Mouse (Mus musculus) thymus, postnatal 0 days (tissue): ENCODE measurements around the gene Lce1b. TPM values are rescaled to one million over a fixed set of nuclear protein-coding genes. Genes with fewer than 3 reads are reported as not detected.
"Not testable (repeated sequence)": the region's sequence is repeated elsewhere in the genome, so short reads cannot be mapped to it uniquely, and the experiment has no call there.

Source experiments
- DNase-seq: peaks from one replicate; pipeline ENCODE4 v3.0.0-alpha.2; 2015; ENCODE audit warnings: low spot score
- polyA plus RNA-seq: library from polyadenylated mRNA; unstranded; fragments of >200 nt; fragmentation: Nextera tagmentation; extraction: Ambion mirVana; gene quantifications from 2 replicates; pipeline ENCODE4 v1.2.1, GENCODE M21; 2015

Gene Lce1b
- not detected in 2 replicates for polyA plus RNA-seq

- no peak for DNase-seq
Measured at GRCm38 (mm10) chr3:92656826-92657225, at the start of gene Lce1b. Gene Lce1b (minus strand): TSS chr3:92656926.

- DNase-seq: no peak
Measured at GRCm38 (mm10) chr3:92694613-92695012, 37.9 kb upstream of the Lce1b start.

GRCm38 (mm10) chr3:92691688-92692087 is 35.0 kb upstream of the Lce1b start:
- DNase-seq: no peak

GRCm38 (mm10) chr3:92689154-92689553 is 32.4 kb upstream of the Lce1b start:
- not testable (repeated sequence) for DNase-seq

- DNase-seq: no peak
Measured at GRCm38 (mm10) chr3:92687110-92687509, 30.4 kb upstream of the Lce1b start, which contains the start of gene Lce1d. Gene Lce1d (minus strand): TSS chr3:92687210.

- DNase-seq: no peak
Measured at GRCm38 (mm10) chr3:92678947-92679346, 22.2 kb upstream of the Lce1b start, which contains the start of gene Lce1c. Gene Lce1c (plus strand): TSS chr3:92679247.

- DNase-seq: no peak
Measured at GRCm38 (mm10) chr3:92670215-92670614, 13.5 kb upstream of the Lce1b start, which contains the start of gene Lce1a2. Gene Lce1a2 (minus strand): TSS chr3:92670315.

GRCm38 (mm10) chr3:92648207-92648606 is 8.5 kb downstream of the Lce1b start, which contains the start of gene Lce1a1:
Gene Lce1a1 (minus strand): TSS chr3:92648307.
- DNase-seq: no peak

- DNase-seq: no peak
Measured at GRCm38 (mm10) chr3:92639854-92640253, 16.9 kb downstream of the Lce1b start.

GRCm38 (mm10) chr3:92638653-92638991 is 18.1 kb downstream of the Lce1b start:
- DNase-seq: no peak

- no peak for DNase-seq
Measured at GRCm38 (mm10) chr3:92637745-92638652, 18.7 kb downstream of the Lce1b start.

GRCm38 (mm10) chr3:92621560-92621959 is 35.2 kb downstream of the Lce1b start, which contains the start of gene Lce6a:
Gene Lce6a (minus strand): TSS chr3:92621660.
- DNase-seq: no peak

GRCm38 (mm10) chr3:92609804-92610203 is 46.9 kb downstream of the Lce1b start:
- DNase-seq: no peak

GRCm38 (mm10) chr3:92607392-92607791 is 49.3 kb downstream of the Lce1b start, which contains the start of gene 2210017I01Rik:
Gene 2210017I01Rik (minus strand): TSS chr3:92607492.
- DNase-seq: no peak

Other genes with a start within 250 kb of the Lce1b start
- gene Sprr2i, start 248.9 kb downstream of the Lce1b start, polyA plus RNA-seq: 1.7 and 2.3 TPM in 2 replicates
- gene Sprr2j-ps, start 238.8 kb downstream of the Lce1b start, polyA plus RNA-seq: 0.19 and 0.29 TPM in 2 replicates
- gene Gm9774, start 227.5 kb downstream of the Lce1b start, polyA plus RNA-seq: 9.3 and 9.4 TPM in 2 replicates
- gene Sprr2k, start 224.3 kb downstream of the Lce1b start, polyA plus RNA-seq: 0.46 and 0.49 TPM in 2 replicates
- gene Sprr1b, start 218.1 kb downstream of the Lce1b start, polyA plus RNA-seq: 0.68 and 1.1 TPM in 2 replicates
- 1.4 TPM in 1 of 2 replicates, not detected in the other for gene Sprr3, start 198.2 kb downstream of the Lce1b start, polyA plus RNA-seq
- gene Sprr1a, start 171.0 kb downstream of the Lce1b start, polyA plus RNA-seq: 14.9 and 17.7 TPM in 2 replicates
- 1.1 TPM in 1 of 2 replicates, not detected in the other for gene Sprr4, start 156.4 kb downstream of the Lce1b start, polyA plus RNA-seq
- 0.46 TPM in 1 of 2 replicates, not detected in the other for gene 2310046K23Rik, start 122.4 kb downstream of the Lce1b start, polyA plus RNA-seq
- gene Ivl, start 83.2 kb downstream of the Lce1b start, polyA plus RNA-seq: 0.14 and 0.25 TPM in 2 replicates
- gene Smcp, start 67.9 kb downstream of the Lce1b start, polyA plus RNA-seq: 0.16 TPM in 1 of 2 replicates, not detected in the other
- not detected in 2 replicates for gene 2210017I01Rik, start 49.4 kb downstream of the Lce1b start, polyA plus RNA-seq
- not detected in 2 replicates for gene Lce6a, start 35.3 kb downstream of the Lce1b start, polyA plus RNA-seq
- gene Lce1a1, start 8.6 kb downstream of the Lce1b start, polyA plus RNA-seq: 0.34 TPM in 1 of 2 replicates, not detected in the other
- 0.20 and 0.49 TPM in 2 replicates for gene Lce1a2, start 13.4 kb upstream of the Lce1b start, polyA plus RNA-seq
- not detected in 2 replicates for gene Lce1c, start 22.3 kb upstream of the Lce1b start, polyA plus RNA-seq
- not detected in 2 replicates for gene Lce1d, start 30.3 kb upstream of the Lce1b start, polyA plus RNA-seq
- gene Lce1e, start 52.1 kb upstream of the Lce1b start, polyA plus RNA-seq: 0.27 and 0.39 TPM in 2 replicates
- not detected in 2 replicates for gene Lce1f, start 63.4 kb upstream of the Lce1b start, polyA plus RNA-seq
- not detected in 2 replicates for gene Gm38119, start 82.2 kb upstream of the Lce1b start, polyA plus RNA-seq
- gene Lce1g, start 95.4 kb upstream of the Lce1b start, polyA plus RNA-seq: 0.14 TPM in 1 of 2 replicates, not detected in the other
- gene Lce1h, start 108.1 kb upstream of the Lce1b start, polyA plus RNA-seq: 0.21 and 0.50 TPM in 2 replicates
- gene Lce1i, start 122.0 kb upstream of the Lce1b start, polyA plus RNA-seq: 0.24 and 0.26 TPM in 2 replicates
- 1.4 and 1.5 TPM in 2 replicates for gene Lce1j, start 133.6 kb upstream of the Lce1b start, polyA plus RNA-seq
- gene Lce1k, start 151.0 kb upstream of the Lce1b start, polyA plus RNA-seq: not detected in 2 replicates
- 0.04 and 0.10 TPM in 2 replicates for gene Kprp, start 170.3 kb upstream of the Lce1b start, polyA plus RNA-seq
- not detected in 2 replicates for gene Lce1l, start 194.4 kb upstream of the Lce1b start, polyA plus RNA-seq
- 0.19 TPM in 1 of 2 replicates, not detected in the other for gene 2310050C09Rik, start 213.3 kb upstream of the Lce1b start, polyA plus RNA-seq